Mouse (Mus musculus) limb, embryonic 14.5 days (tissue): ENCODE data around the gene Elmod3. TPM values are rescaled to one million over a fixed set of nuclear protein-coding genes. Genes with fewer than 3 reads are reported as not detected.

Source experiments
- ATAC-seq: fragments of 200-750 bp; cut with Nextera tagmentation; 2 replicates; pipeline ENCODE4 v1.8.0; 2017; ENCODE audit warnings: low read depth, moderate number of reproducible peaks, moderate TSS enrichment; ENCODE audit not compliant: low FRiP score
- DNase-seq: peaks from one replicate; pipeline ENCODE4 v3.0.0-alpha.2; 2015; ENCODE audit warnings: low spot score
- H3K27ac ChIP-seq: fragments of 300-500 bp; sonication (generic); replicated peaks from 2 replicates; pipeline ENCODE4 v1.5.1; 2014; ENCODE audit warnings: low read depth, mild to moderate bottlenecking, low read length, moderate library complexity, mixed read lengths
- H3K27me3 ChIP-seq: fragments of 300-500 bp; sonication (generic); 2 replicates; pipeline ENCODE4 v1.6.1; 2014; ENCODE audit warnings: low read length, mixed read lengths; ENCODE audit not compliant: control insufficient read depth, insufficient read depth
- H3K36me3 ChIP-seq: fragments of 300-500 bp; sonication (generic); 2 replicates; pipeline ENCODE4 v1.6.1; 2014; ENCODE audit warnings: mild to moderate bottlenecking, low read length, moderate library complexity, mixed read lengths; ENCODE audit not compliant: control insufficient read depth, insufficient read depth
- H3K4me1 ChIP-seq: fragments of 300-500 bp; sonication (generic); 2 replicates; pipeline ENCODE4 v1.6.1; 2014; ENCODE audit warnings: antibody characterized with exemption, low read length, mixed read lengths; ENCODE audit not compliant: control insufficient read depth, insufficient read depth
- H3K4me2 ChIP-seq: fragments of 300-500 bp; sonication (generic); replicated peaks from 2 replicates; pipeline ENCODE4 v1.6.1; 2014; ENCODE audit warnings: low read depth, mild to moderate bottlenecking, low read length, moderate library complexity; ENCODE audit not compliant: severe bottlenecking
- H3K4me3 ChIP-seq: fragments of 300-500 bp; sonication (generic); replicated peaks from 2 replicates; pipeline ENCODE4 v1.5.1; 2014; ENCODE audit warnings: low read length
- H3K9ac ChIP-seq: fragments of 300-500 bp; sonication (generic); 2 replicates; pipeline ENCODE4 v1.6.1; 2014; ENCODE audit warnings: mild to moderate bottlenecking, low read depth, low read length, moderate library complexity; ENCODE audit not compliant: severe bottlenecking
- H3K9me3 ChIP-seq: fragments of 300-500 bp; sonication (generic); 2 replicates; pipeline ENCODE4 v1.6.1; 2016; ENCODE audit warnings: low read length; ENCODE audit not compliant: control insufficient read depth
- POLR2A ChIP-seq: fragments of 200-500 bp; IDR thresholded peaks from 2 replicates; pipeline ENCODE4 v1.8.0; 2012; ENCODE audit warnings: inconsistent platforms, mild to moderate bottlenecking, moderate library complexity, borderline replicate concordance; ENCODE audit not compliant: insufficient read depth, insufficient read length; ENCODE audit errors: extremely low read depth
- WGBS: fragments of 180-500 bp; shearing (Covaris S2); extraction: QIAGEN DNeasy Blood & Tissue Kit; methylation state at CpG from one replicate; pipeline ENCODE4 v1.1.7; 2014; 5-methylcytosine and 5-hydroxymethylcytosine counted together
- polyA plus RNA-seq, 2 experiments: library from polyadenylated mRNA; depleted of rRNA in 1 of 2; stranded (reverse) in 1 of 2; unstranded in 1 of 2; fragments of >200 nt; fragmentation: Nextera tagmentation in 1 of 2; extraction: Ambion mirVana in 1 of 2; gene quantifications; 2 replicates each; pipeline versions ENCODE4 v1.2.1 to v1.2.3; 2012 to 2014

Elmod3 gene
- polyA plus RNA-seq, 2 experiments = 13.7 to 19.4 TPM

- DNase-seq (no peak), ATAC-seq (no peak)
- Histone ChIP-seq H3K9ac (no peak overlapping the region), H3K27ac (no peak overlapping the region), H3K4me2 (no peak overlapping the region), H3K4me1 (peaks cover 4% of the 10 kb centered on the region; the same call in 1 of the 2 replicates), H3K4me3 (no peak overlapping the region), H3K27me3 (no peaks in the 10 kb centered on the region), H3K36me3 (peaks cover 7% of the 10 kb centered on the region; the same call in 1 of the 2 replicates), H3K9me3 (no peaks in the 10 kb centered on the region)
- WGBS = 90% methylated on average over 5 of the region's 5 CpGs
- TF ChIP-seq POLR2A = no peak
These were observed 22.7 kb upstream of the Elmod3 start for GRCm38 (mm10) chr6:72620920-72621319.

DNA sequence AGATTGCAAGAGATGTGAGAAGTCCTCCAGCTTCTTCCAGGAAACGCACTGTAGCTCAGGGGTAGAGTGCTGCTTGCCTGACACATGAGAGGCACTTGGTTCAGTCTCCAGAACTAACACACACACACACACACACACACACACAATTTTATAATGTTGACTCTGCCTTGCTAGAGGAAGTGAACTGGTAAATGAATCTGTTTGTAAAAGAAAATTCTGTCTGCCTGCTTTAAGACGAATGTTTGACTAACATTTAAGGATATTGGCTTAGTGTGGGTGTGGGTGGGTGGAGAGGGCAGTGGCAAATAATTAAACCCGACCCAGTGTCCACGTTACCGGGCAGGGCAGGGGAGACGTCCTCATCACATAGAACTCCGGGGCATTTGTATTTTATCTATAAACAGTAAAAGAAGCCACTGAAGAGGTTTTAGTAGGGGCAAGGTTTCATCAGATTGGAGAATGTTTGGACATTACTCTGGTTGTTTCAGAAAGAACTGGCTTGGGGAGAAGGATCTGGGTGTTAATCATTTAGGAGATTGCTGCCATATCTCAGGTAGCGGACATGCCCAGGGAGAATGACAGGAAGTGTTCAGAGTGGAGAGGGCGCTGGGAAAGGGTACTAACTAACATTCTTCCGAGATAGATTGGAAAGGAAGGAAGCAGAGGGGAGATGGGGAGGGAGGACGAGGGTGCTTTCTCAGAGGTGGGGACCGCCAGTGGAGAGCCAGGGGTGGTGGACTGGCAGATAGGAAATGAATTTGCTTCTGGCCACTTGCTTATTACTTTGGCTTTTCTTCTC lies 21.7 kb upstream of the Elmod3 start:
- no peaks in the 10 kb centered on the region for H3K36me3 ChIP-seq
- H3K4me3 ChIP-seq = no peak overlapping the region
- H3K9me3 ChIP-seq = no peaks in the 10 kb centered on the region
- H3K4me1 ChIP-seq = peaks cover 13% of the 10 kb centered on the region
- TF ChIP-seq POLR2A = no peak
- 55% methylated on average over 12 of the region's 12 CpGs for WGBS
- no peak for ATAC-seq
- no peak for DNase-seq
- no peaks in the 10 kb centered on the region for H3K27me3 ChIP-seq
- no peak overlapping the region for H3K9ac ChIP-seq
- no peak overlapping the region for H3K27ac ChIP-seq
- H3K4me2 ChIP-seq = no peak overlapping the region

DNA sequence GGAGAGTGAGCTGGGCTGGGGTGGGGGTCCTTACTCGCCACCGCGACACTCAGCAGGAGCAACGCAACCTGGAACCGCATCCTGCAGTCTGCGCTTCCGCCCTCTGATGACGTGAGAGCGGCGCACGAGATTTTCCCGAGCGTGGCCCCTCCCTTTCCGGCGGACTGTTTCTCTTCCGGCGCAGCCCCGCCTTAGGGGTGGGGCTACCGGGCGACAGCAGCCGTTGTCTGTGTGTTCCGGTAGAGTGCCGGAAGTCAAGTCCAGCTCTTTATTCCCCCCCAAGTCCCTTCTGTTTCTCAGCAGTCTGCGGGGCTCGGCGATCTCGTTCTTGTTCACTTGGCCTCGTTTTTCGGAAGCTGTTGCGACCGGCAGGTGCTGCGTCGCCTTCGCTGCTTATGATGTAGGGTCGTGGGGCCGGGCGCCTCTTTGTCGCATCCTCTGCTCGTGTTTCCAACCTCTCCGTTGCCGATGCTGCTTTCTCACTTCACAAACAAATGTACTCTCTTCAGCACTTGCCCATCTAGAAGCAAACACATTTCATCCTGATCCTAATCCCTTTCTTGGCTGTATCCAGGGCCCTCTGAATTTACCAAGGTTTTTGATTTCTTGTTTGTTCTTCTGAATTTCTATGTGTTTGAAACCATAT lies 18.6 kb upstream of the Elmod3 start, which contains the start of gene Tgoln1:
Tgoln1 (minus strand) TSS at position 358 of the 646 bp plus-strand sequence.
- DNase-seq = peak; percentile 94
- Histone ChIP-seq H3K4me2 (peak within 1 kb of the TSS; percentile 86), H3K4me3 (peak within 1 kb of the TSS; percentile 71), H3K4me1 (peaks cover 17% of the 10 kb centered on the region), H3K9ac (peak within 1 kb of the TSS; percentile 76), H3K36me3 (peaks cover 19% of the 10 kb centered on the region), H3K27ac (peak within 1 kb of the TSS; percentile 83), H3K27me3 (no peaks in the 10 kb centered on the region), H3K9me3 (no peaks in the 10 kb centered on the region)
- TF ChIP-seq POLR2A = peak; percentile 89; the same call in 1 of the 2 replicates
- under 1% methylated on average over 33 of the region's 41 CpGs for WGBS
- ATAC-seq = peak; percentile 98

DNA sequence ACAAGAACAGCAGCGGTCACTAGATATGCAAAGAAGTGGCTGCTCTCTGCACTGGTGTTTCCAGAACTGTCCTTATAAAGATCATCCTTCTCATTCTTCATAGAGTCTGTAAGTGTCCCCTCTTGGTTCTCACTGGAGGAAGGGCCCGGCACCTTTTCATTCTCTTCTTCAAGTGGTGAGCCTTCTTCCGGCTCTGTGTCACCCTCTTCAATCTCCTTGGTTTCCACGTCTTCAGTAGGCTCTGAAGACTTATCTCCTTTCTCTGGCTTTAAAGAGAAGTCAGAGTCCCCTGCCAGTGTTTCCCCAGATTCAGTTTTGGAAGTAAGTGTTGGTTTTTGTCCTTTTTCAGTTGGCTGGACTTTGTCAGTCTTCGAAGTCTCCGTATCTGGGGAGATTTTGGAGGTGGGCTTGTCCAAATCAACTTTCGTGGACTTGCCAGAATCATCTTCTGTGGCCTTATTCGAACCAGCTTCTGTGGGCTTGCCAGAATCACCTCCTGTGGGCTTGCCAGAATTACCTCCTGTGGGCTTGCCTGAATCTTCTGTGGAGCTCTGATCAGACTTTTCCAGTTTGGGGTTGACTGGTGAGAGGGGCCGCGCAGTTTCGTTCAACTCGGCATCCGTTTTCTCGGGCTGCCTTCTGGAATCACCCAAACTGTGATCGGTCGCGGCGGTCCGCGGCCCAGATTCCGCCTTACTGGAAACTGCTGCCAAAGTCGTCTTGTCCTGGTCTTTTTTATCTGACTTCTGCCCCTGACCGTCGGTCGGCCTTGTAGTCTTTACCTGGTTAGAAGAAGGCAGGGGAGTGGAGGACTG lies 17.6 kb upstream of the Elmod3 start:
- H3K9ac ChIP-seq = peak overlapping the region; percentile 72
- H3K4me1 ChIP-seq = peaks cover 17% of the 10 kb centered on the region
- TF ChIP-seq POLR2A = no peak
- WGBS = 27% methylated on average over 25 of the region's 25 CpGs
- no peaks in the 10 kb centered on the region for H3K27me3 ChIP-seq
- peak overlapping the region; percentile 71 for H3K4me3 ChIP-seq
- peak overlapping the region; percentile 86 for H3K4me2 ChIP-seq
- no peaks in the 10 kb centered on the region for H3K9me3 ChIP-seq
- ATAC-seq (no peak), DNase-seq (no peak)
- no peak overlapping the region for H3K27ac ChIP-seq
- H3K36me3 ChIP-seq = peaks cover 29% of the 10 kb centered on the region

DNA sequence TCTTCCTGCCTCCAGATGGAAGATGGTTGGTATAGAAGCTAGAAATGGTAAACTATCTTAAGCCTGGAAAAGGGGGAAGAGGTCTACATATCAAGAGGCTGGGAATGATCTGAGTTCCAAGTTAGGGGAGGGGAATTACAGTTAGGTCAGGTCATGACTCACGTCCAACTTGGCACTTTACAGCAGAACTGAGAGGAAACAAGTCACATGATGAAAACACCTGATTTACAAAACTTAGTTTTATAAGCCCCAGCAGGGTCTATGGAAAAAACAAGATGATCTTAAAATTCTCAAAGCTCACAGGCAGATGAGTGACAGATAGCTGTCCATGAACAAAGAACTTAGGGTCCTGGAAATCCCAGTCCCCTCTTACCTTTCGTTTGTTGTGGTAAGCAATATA lies 16.9 kb upstream of the Elmod3 start:
- WGBS = 57% methylated on average over 2 of the region's 2 CpGs
- TF ChIP-seq POLR2A = no peak
- H3K27ac ChIP-seq = no peak overlapping the region
- no peaks in the 10 kb centered on the region for H3K27me3 ChIP-seq
- H3K9me3 ChIP-seq = no peaks in the 10 kb centered on the region
- H3K4me1 ChIP-seq = peaks cover 17% of the 10 kb centered on the region
- DNase-seq = no peak
- peak overlapping the region; percentile 71 for H3K4me3 ChIP-seq
- peaks cover 35% of the 10 kb centered on the region for H3K36me3 ChIP-seq
- no peak for ATAC-seq
- H3K9ac ChIP-seq = peak overlapping the region; percentile 72; the same call in 1 of the 2 replicates
- H3K4me2 ChIP-seq = peak overlapping the region; percentile 86
